Mouse (Mus musculus) embryonic facial prominence, embryonic 13.5 days (tissue): ENCODE results near the gene Slc2a9. TPM values are rescaled to one million over a fixed set of nuclear protein-coding genes. Genes with fewer than 3 reads are reported as not detected.
A peak's percentile ranks its signal among the peaks of the same experiment; 100 is the strongest.

ENCODE experiments used
- ATAC-seq: fragments of 200-750 bp; cut with Nextera tagmentation; 2 replicates; pipeline ENCODE4 v1.8.0; 2017; ENCODE audit warnings: low read depth; ENCODE audit not compliant: insufficient number of reproducible peaks, insufficient read depth, low FRiP score, low TSS enrichment
- H3K27ac ChIP-seq: fragments of 300-500 bp; sonication (generic); 2 replicates; pipeline ENCODE4 v1.5.1; 2015; ENCODE audit warnings: moderate library complexity, mild to moderate bottlenecking, inconsistent platforms
- H3K27me3 ChIP-seq: fragments of 300-500 bp; sonication (generic); 2 replicates; pipeline ENCODE4 v1.6.1; 2015; ENCODE audit warnings: mild to moderate bottlenecking, inconsistent platforms
- H3K36me3 ChIP-seq: fragments of 300-500 bp; sonication (generic); 2 replicates; pipeline ENCODE4 v1.6.1; 2015; ENCODE audit warnings: mild to moderate bottlenecking, inconsistent platforms
- H3K4me1 ChIP-seq: fragments of 300-500 bp; sonication (generic); 2 replicates; pipeline ENCODE4 v1.6.1; 2015; ENCODE audit warnings: inconsistent platforms
- H3K4me2 ChIP-seq: fragments of 300-500 bp; sonication (generic); 2 replicates; pipeline ENCODE4 v1.6.1; 2015; ENCODE audit warnings: moderate library complexity, mild to moderate bottlenecking, inconsistent platforms
- H3K4me3 ChIP-seq: fragments of 300-500 bp; sonication (generic); 2 replicates; pipeline ENCODE4 v1.5.1; 2015; ENCODE audit warnings: mild to moderate bottlenecking, inconsistent platforms
- H3K9ac ChIP-seq: fragments of 300-500 bp; sonication (generic); 2 replicates; pipeline ENCODE4 v1.6.1; 2015; ENCODE audit warnings: mild to moderate bottlenecking, inconsistent platforms
- H3K9me3 ChIP-seq: fragments of 300-500 bp; sonication (generic); 2 replicates; pipeline ENCODE4 v1.6.1; 2016; ENCODE audit warnings: inconsistent platforms
- whole genome bisulfite sequencing: fragments of 180-500 bp; shearing (Covaris S2); methylation state at CpG from one replicate; pipeline ENCODE4 v1.1.7; 2015; ENCODE audit warnings: mixed read lengths; 5-methylcytosine and 5-hydroxymethylcytosine counted together
- polyA plus RNA-seq: library from polyadenylated mRNA; unstranded; fragments of >200 nt; fragmentation: Nextera tagmentation; extraction: Ambion mirVana; gene quantifications from 2 replicates; pipeline ENCODE4 v1.2.1, GENCODE M21; 2015

Slc2a9 gene
- polyA plus RNA-seq, 1 experiment from 2014 or later, result 0.72 TPM

DNA sequence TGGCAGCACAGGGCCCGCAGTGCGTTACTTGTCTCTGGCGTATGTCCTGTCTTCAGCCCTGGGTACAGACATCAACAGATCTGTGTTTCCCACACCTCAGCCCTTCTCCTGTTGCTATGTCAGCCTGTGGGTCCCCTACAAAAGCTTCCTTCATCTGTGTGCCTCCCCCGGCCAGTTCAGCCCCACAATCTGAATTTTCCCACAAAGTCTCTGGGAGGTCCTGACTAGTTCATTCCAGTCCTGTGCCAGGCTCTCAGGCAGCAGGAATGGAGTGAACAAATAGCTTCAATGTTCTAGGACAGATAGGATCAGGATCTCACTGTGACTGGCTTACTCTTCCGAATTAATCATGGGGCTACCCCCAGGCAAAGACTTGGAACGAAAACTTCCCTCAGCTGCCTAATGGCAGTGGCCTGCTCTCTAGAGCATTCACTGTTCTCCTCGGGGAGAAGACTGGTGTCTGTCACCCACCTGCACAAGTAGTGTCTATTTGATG, 3.6 kb downstream of the Slc2a9 start:
- 0 out of 2 replicates have a peak, but pooled peaks cover under 1% of the 10 kb centered on the region for H3K4me1 ChIP-seq
- H3K4me3 ChIP-seq, result no peak overlapping the region
- no peaks in the 10 kb centered on the region for H3K27me3 ChIP-seq
- no peak for ATAC-seq
- H3K27ac ChIP-seq, result no peak overlapping the region
- no peaks in the 10 kb centered on the region for H3K9me3 ChIP-seq
- no peaks in the 10 kb centered on the region for H3K36me3 ChIP-seq
- WGBS, result 47% methylated on average over 7 of the region's 7 CpGs
- no peak overlapping the region for H3K9ac ChIP-seq
- H3K4me2 ChIP-seq, result no peak overlapping the region

- H3K9me3 ChIP-seq, result no peaks in the 10 kb centered on the region
- H3K9ac ChIP-seq, result no peak overlapping the region
- H3K27ac ChIP-seq, result no peak overlapping the region
- H3K36me3 ChIP-seq, result no peaks in the 10 kb centered on the region
- no peak for ATAC-seq
- WGBS, result 60% methylated on average over 5 of the region's 5 CpGs
- no peaks in the 10 kb centered on the region for H3K4me1 ChIP-seq
- H3K4me3 ChIP-seq, result no peak overlapping the region
- no peaks in the 10 kb centered on the region for H3K27me3 ChIP-seq
- no peak overlapping the region for H3K4me2 ChIP-seq
Observed at GRCm38 (mm10) chr5:38498479-38498878, 4.5 kb downstream of the Slc2a9 start.

DNA sequence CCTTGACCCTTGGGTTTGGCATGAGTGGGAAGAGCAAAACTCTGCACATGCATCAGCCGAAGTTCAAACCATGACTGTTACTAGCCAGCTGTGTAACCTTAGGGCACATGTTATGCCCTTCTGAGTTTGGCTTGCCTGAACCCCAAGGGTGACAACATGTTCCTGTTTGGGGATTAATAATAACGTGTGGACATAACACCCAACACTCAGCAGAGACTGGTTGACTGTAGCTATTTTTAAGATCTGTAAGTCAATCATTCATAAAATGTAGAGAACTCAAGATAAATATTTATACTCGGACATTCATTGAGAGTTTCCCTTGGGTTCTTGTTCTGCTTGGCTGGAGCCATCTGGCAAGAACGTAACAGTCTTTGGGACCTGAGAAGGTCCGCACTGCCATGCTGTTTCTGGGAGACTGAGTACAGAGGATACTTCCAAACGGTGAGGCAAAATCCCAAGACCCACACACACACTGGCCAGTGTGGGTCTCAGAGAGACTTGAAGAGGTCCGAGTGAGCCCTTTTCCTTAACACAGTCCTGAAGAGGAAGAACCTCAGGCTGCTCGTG, 6.4 kb downstream of the Slc2a9 start:
- WGBS, result 84% methylated on average over 8 of the region's 8 CpGs
- H3K27ac ChIP-seq, result no peak overlapping the region

GRCm38 (mm10) chr5:38493890-38494289, 9.1 kb downstream of the Slc2a9 start:
- no peak for ATAC-seq
- Histone ChIP-seq H3K4me1 (no peaks in the 10 kb centered on the region), H3K4me3 (no peak overlapping the region), H3K27ac (no peak overlapping the region), H3K36me3 (no peaks in the 10 kb centered on the region), H3K9me3 (no peaks in the 10 kb centered on the region), H3K27me3 (no peaks in the 10 kb centered on the region), H3K9ac (no peak overlapping the region), H3K4me2 (no peak overlapping the region)
- WGBS, result 89% methylated on average over 6 of the region's 6 CpGs

More for the DNA sequence above, 6.4 kb downstream of the Slc2a9 start:
- H3K9me3 ChIP-seq, result no peaks in the 10 kb centered on the region
- no peaks in the 10 kb centered on the region for H3K27me3 ChIP-seq
- no peaks in the 10 kb centered on the region for H3K36me3 ChIP-seq
- no peak overlapping the region for H3K9ac ChIP-seq
- H3K4me2 ChIP-seq, result no peak overlapping the region
- ATAC-seq, result no peak
- no peaks in the 10 kb centered on the region for H3K4me1 ChIP-seq
- no peak overlapping the region for H3K4me3 ChIP-seq

GRCm38 (mm10) chr5:38491763-38492162, 11.2 kb downstream of the Slc2a9 start:
- no peaks in the 10 kb centered on the region for H3K27me3 ChIP-seq
- no peak for ATAC-seq
- no peak overlapping the region for H3K4me2 ChIP-seq
- H3K36me3 ChIP-seq, result no peaks in the 10 kb centered on the region
- H3K27ac ChIP-seq, result no peak overlapping the region
- H3K9me3 ChIP-seq, result no peaks in the 10 kb centered on the region
- H3K4me1 ChIP-seq, result no peaks in the 10 kb centered on the region
- no peak overlapping the region for H3K4me3 ChIP-seq
- H3K9ac ChIP-seq, result no peak overlapping the region
- WGBS, result 88% methylated on average over 8 of the region's 8 CpGs

GRCm38 (mm10) chr5:38489739-38490138, 13.2 kb downstream of the Slc2a9 start:
- Histone ChIP-seq H3K27me3 (no peaks in the 10 kb centered on the region), H3K4me1 (no peaks in the 10 kb centered on the region), H3K4me3 (no peak overlapping the region), H3K9me3 (no peaks in the 10 kb centered on the region), H3K4me2 (no peak overlapping the region), H3K9ac (no peak overlapping the region), H3K27ac (no peak overlapping the region), H3K36me3 (no peaks in the 10 kb centered on the region)
- ATAC-seq, result no peak
- WGBS, result 83% methylated on average over 4 of the region's 4 CpGs

DNA sequence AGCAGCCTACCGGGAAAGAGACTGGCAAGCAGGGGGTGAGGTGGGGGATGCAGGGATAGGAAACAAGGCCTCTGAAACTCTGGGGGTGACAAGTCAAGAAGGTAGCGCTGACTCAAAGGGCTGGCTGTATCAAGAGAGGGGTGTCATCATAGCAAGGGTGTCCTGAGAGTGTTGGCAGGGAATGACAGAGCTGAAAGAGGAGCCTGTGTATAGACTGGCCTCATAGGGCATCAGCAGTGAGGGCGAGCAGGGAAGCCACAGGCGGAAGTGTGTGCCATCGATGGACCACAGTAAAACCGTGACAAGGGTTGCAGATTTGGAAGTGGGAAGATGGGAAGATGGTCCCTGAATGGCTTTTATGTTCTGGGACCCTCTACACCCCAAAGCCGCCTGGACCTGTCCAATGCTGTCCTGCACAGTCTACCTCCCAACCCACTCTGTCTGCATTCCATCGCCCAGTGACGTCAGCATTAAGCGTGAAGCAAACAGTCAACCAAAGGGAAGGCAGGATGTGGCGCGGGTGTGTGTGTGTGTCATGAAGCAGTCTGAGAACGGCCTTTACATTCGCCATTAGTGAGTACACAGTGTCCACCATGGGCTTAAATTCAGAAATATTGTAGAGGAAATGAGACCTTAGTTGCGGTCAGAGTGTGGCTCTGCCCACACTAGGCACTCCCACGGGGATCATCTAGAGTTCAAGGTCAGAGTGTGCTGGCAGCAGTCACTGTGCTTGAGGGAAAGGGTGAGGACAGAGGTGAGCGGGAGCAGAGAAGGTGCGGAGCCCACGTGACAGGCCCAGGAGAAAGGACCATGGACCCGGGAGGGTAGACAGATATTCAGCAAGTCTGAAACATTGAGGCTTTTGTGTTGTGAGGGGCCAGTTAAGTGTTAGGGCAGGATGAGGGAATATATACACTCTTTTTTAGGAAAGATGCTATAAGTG, 14.0 kb downstream of the Slc2a9 start:
- Histone ChIP-seq H3K4me2 (no peak overlapping the region), H3K36me3 (no peaks in the 10 kb centered on the region), H3K4me1 (no peaks in the 10 kb centered on the region), H3K27ac (no peak overlapping the region), H3K9me3 (no peaks in the 10 kb centered on the region), H3K4me3 (no peak overlapping the region), H3K27me3 (no peaks in the 10 kb centered on the region), H3K9ac (no peak overlapping the region)
- WGBS, result 76% methylated on average over 20 of the region's 20 CpGs
- no peak for ATAC-seq

DNA sequence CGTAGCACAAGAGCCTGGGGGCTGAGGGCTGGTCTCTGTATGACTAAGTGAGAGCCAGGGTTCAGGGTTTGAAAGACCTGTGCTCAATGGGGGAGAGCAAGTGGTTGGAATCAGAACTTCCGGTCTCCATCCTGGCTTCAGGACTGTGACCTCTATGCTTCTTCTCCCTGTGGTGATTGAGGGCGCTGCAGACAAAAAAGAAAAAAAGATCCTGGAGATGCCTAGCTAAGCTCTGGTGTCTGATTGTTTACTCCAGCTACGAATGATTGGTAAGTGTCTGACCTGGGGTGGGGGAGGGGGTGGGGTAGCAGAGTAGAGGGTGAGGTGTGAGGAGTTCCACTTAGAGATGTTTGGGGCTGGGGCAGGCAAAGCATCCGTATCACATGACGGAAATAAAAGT, 14.9 kb downstream of the Slc2a9 start:
- 49% methylated on average over 6 of the region's 6 CpGs for whole genome bisulfite sequencing

DNA sequence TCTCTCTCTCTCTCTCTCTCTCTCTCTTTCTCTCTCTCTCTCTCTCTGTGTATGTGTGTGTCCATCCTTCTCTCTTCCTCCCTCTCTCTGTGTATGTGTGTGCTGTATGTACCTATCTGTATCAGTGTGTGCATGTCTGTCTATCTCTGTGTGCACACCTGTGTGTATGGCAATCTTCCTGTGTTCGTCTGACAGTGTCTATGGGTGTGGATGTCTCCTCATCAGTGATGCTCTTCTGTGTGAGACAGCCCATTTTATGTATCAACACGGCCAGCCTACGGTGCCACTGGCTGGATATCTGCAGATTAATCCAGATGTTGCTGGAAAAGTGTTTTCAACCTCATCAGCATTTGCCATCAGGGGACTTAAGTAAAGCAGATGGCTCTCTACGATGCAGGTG, 15.7 kb downstream of the Slc2a9 start:
- 0 out of 2 replicates have a peak, but pooled peaks cover under 1% of the 10 kb centered on the region for H3K4me1 ChIP-seq
- 84% methylated on average over 4 of the region's 4 CpGs for WGBS
- no peak overlapping the region for H3K4me2 ChIP-seq
- ATAC-seq, result no peak
- H3K27me3 ChIP-seq, result no peaks in the 10 kb centered on the region
- H3K9ac ChIP-seq, result no peak overlapping the region
- no peak overlapping the region for H3K4me3 ChIP-seq
- no peak overlapping the region for H3K27ac ChIP-seq
- H3K36me3 ChIP-seq, result no peaks in the 10 kb centered on the region
- no peaks in the 10 kb centered on the region for H3K9me3 ChIP-seq

More for the DNA sequence above, 14.9 kb downstream of the Slc2a9 start:
- H3K27me3 ChIP-seq, result no peaks in the 10 kb centered on the region
- H3K9ac ChIP-seq, result no peak overlapping the region
- H3K36me3 ChIP-seq, result no peaks in the 10 kb centered on the region
- H3K9me3 ChIP-seq, result no peaks in the 10 kb centered on the region
- ATAC-seq, result no peak
- H3K4me2 ChIP-seq, result no peak overlapping the region
- no peak overlapping the region for H3K27ac ChIP-seq
- H3K4me1 ChIP-seq, result no peaks in the 10 kb centered on the region
- H3K4me3 ChIP-seq, result no peak overlapping the region

- Histone ChIP-seq H3K4me2 (no peak overlapping the region), H3K27me3 (no peaks in the 10 kb centered on the region), H3K9me3 (no peaks in the 10 kb centered on the region), H3K4me3 (no peak overlapping the region), H3K9ac (no peak overlapping the region), H3K4me1 (peaks cover 6% of the 10 kb centered on the region; the same call in 1 of the 2 replicates), H3K36me3 (no peaks in the 10 kb centered on the region), H3K27ac (no peak overlapping the region)
- ATAC-seq, result no peak
- WGBS, result 75% methylated on average over 4 of the region's 4 CpGs
Observed at GRCm38 (mm10) chr5:38485946-38486345, 17.0 kb downstream of the Slc2a9 start.

GRCm38 (mm10) chr5:38483518-38484110, 19.3 kb downstream of the Slc2a9 start:
- WGBS, result 46% methylated on average over 7 of the region's 7 CpGs
- Histone ChIP-seq H3K27ac (0 out of 2 replicates have a peak overlapping the region, but pooled peaks have one; percentile 45), H3K27me3 (no peaks in the 10 kb centered on the region), H3K9me3 (no peaks in the 10 kb centered on the region), H3K4me1 (peaks cover 19% of the 10 kb centered on the region), H3K4me3 (no peak overlapping the region), H3K36me3 (no peaks in the 10 kb centered on the region), H3K4me2 (no peak overlapping the region), H3K9ac (no peak overlapping the region)
- no peak for ATAC-seq
